Mouse (Mus musculus): ENCODE data around the gene Eif3g. TPM values are rescaled to one million over a fixed set of nuclear protein-coding genes. Genes with fewer than 3 reads are reported as not detected.

The Eif3g gene
- polyA plus RNA-seq, 1 experiment from 2014 or later, result 373 TPM

DNA sequence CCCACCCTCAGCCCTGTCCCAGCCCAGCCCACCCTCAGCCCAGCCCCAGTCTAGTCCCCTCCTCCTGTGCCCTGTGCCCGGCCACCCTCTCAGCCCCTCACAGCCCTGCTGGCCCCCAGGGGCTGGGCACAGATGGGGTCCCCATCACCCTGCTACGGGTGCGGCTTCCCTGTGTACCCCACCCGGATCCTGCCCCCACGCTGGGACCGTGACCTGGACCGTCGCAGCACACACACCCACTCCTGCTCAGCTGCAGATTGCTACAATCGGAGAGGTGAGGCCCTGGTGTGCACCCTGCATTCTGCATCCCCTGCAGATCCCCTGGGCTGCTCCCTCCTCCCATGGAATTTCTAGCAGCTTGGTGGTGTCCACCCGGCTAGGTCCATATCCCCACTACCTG lies 25.4 kb downstream of the Eif3g start:
- peaks cover 32% of the 10 kb centered on the region for H3K27me3 ChIP-seq (ENCODE audit: control insufficient read depth, insufficient read depth, low read length)
- H3K4me1 ChIP-seq (ENCODE audit: control insufficient read depth, insufficient read depth, low read length), result no peaks in the 10 kb centered on the region
- no peak overlapping the region for H3K27ac ChIP-seq (ENCODE audit: low read depth, low read length)
- H3K9me3 ChIP-seq (ENCODE audit: control insufficient read depth, low read length), result no peaks in the 10 kb centered on the region
- WGBS, result 96% methylated on average over 9 of the region's 10 CpGs
- H3K4me2 ChIP-seq (ENCODE audit: low read depth), result no peak overlapping the region
- ATAC-seq (ENCODE audit: insufficient read depth, low FRiP score, low TSS enrichment) (no peak), DNase-seq (ENCODE audit: low spot score) (no peak)
- H3K9ac ChIP-seq (ENCODE audit: low read length), result no peak overlapping the region
- no peaks in the 10 kb centered on the region for H3K36me3 ChIP-seq (ENCODE audit: control insufficient read depth, insufficient read depth, low read length)
- H3K4me3 ChIP-seq (ENCODE audit: low read depth, low read length), result no peak overlapping the region

DNA sequence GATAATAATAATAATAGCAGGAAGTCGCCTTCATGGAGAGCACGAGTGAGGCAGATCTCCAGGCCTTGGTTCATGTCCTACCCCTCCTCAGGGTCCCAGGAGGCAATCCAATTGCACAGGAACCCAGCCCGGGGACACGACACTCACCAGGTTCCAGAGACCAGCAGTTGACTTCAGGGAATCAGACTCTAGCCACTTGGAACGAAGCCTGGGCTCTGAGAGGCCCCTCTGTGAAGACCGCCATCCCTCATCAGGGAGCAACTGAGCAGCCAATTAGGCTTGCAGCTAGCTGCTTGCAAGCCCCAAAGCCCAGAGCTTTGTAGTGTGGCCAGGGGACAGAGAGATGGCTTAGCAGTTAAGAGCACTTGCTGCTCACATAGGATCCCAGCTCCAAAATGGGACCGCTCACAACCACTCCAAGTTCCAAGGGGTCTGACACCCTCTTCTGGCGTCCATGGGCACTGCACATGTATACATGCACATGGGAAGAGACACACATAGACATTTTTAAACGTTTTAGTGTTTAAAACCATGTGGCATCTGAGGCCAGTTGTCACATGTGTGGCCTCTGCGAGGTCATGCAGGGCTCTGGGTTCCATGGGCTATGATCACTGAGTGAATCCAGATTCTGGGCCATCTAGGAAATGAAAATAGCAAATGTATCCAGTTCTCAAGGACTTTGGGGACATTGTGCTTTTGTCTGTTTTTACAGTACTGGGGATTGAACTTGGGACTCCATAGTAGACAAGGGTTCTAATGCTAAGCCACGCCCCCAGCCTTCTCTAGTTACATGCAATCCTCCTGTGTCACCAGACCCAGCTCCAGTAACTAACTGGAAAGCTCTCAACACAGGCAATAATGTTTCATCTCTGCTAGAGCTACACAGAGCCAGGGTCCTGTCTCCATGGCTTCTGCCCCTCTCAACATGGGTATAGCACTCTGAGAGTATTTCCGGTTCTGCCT lies 27.9 kb downstream of the Eif3g start:
- no peak overlapping the region for H3K27ac ChIP-seq (ENCODE audit: low read depth, low read length)
- no peak overlapping the region for H3K4me3 ChIP-seq (ENCODE audit: low read depth, low read length)
- peaks cover 37% of the 10 kb centered on the region for H3K27me3 ChIP-seq (ENCODE audit: control insufficient read depth, insufficient read depth, low read length)
- 77% methylated on average over 12 of the region's 12 CpGs for WGBS
- H3K9ac ChIP-seq (ENCODE audit: low read length), result no peak overlapping the region
- no peak for ATAC-seq (ENCODE audit: insufficient read depth, low FRiP score, low TSS enrichment)
- no peaks in the 10 kb centered on the region for H3K4me1 ChIP-seq (ENCODE audit: control insufficient read depth, insufficient read depth, low read length)
- H3K36me3 ChIP-seq (ENCODE audit: control insufficient read depth, insufficient read depth, low read length), result no peaks in the 10 kb centered on the region
- DNase-seq (ENCODE audit: low spot score), result no peak
- H3K4me2 ChIP-seq (ENCODE audit: low read depth), result no peak overlapping the region
- H3K9me3 ChIP-seq (ENCODE audit: control insufficient read depth, low read length), result no peaks in the 10 kb centered on the region

DNA sequence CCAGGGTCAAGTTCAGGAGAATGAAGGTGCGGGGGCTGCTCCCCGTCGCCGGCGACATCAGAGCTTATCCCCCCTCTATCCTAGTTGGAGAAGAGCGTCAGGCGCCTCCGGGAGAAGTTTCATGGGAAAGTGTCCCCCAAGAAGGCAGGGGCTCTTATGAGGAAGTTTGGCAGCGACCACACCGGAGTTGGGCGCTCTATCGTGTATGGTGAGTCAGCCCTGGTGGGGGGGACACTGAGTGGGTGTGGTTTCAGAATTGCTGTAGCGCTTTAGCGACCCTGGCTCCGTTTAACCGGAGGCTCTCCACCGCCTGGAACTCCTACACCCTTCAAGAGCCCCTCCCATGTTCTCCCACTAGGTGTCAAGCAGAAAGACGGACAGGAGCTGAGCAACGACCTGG lies 29.2 kb downstream of the Eif3g start:
- Histone ChIP-seq H3K27me3 (ENCODE audit: control insufficient read depth, insufficient read depth, low read length) (peaks cover 34% of the 10 kb centered on the region), H3K4me3 (ENCODE audit: low read depth, low read length) (peak overlapping the region; percentile 20; the same call in 1 of the 2 replicates)
- 7% methylated on average over 19 of the region's 19 CpGs for whole genome bisulfite sequencing

DNA sequence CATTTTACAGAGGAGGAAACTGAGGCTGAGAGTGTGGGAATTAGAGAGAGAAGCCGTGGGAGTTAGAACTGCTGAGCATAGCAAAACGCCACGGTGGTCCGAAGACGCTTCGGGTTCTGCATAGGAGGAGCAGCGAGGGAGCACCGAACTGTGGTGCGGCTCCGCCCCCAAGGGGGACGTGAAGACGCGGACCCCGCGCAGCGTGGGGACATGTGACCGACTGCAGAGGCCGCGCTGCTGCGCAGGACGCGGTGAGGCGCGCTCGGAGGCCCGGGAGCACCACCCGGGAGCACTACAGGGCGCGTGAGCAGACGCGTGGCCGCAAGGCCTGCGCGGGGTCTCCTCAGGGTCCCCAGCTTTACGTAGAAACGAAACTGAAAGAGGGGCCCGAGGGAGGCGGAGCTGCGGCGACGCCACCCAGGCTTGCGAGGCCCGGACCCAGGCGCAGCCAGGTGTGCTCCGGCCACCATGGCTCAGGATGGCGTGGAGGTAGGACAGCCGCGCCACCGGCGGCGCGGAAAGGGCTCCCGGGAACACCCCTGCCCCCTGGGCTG lies 29.9 kb downstream of the Eif3g start, which contains the start of gene A230050P20Rik:
Gene A230050P20Rik (plus strand): TSS at position 195 of the 554 bp plus-strand sequence.
- no peaks in the 10 kb centered on the region for H3K36me3 ChIP-seq (ENCODE audit: control insufficient read depth, insufficient read depth, low read length)
- H3K9me3 ChIP-seq (ENCODE audit: control insufficient read depth, low read length), result no peaks in the 10 kb centered on the region
- 8% methylated on average over 48 of the region's 53 CpGs for WGBS
- H3K4me1 ChIP-seq (ENCODE audit: control insufficient read depth, insufficient read depth, low read length), result no peaks in the 10 kb centered on the region
- H3K27me3 ChIP-seq (ENCODE audit: control insufficient read depth, insufficient read depth, low read length), result peaks cover 34% of the 10 kb centered on the region
- H3K4me2 ChIP-seq (ENCODE audit: low read depth), result peak within 1 kb of the TSS; percentile 25
- no peak for ATAC-seq (ENCODE audit: insufficient read depth, low FRiP score, low TSS enrichment)
- peak; percentile 16 for DNase-seq (ENCODE audit: low spot score)
- H3K9ac ChIP-seq (ENCODE audit: low read length), result no peak within 1 kb of the TSS
- no peak within 1 kb of the TSS for H3K27ac ChIP-seq (ENCODE audit: low read depth, low read length)
- H3K4me3 ChIP-seq (ENCODE audit: low read depth, low read length), result peak within 1 kb of the TSS; percentile 20; the same call in 1 of the 2 replicates

More for the DNA sequence above, 29.2 kb downstream of the Eif3g start:
- ATAC-seq (ENCODE audit: insufficient read depth, low FRiP score, low TSS enrichment), result no peak
- no peaks in the 10 kb centered on the region for H3K4me1 ChIP-seq (ENCODE audit: control insufficient read depth, insufficient read depth, low read length)
- peak overlapping the region; percentile 25; the same call in 1 of the 2 replicates for H3K4me2 ChIP-seq (ENCODE audit: low read depth)
- H3K9me3 ChIP-seq (ENCODE audit: control insufficient read depth, low read length), result no peaks in the 10 kb centered on the region
- DNase-seq (ENCODE audit: low spot score), result no peak
- no peaks in the 10 kb centered on the region for H3K36me3 ChIP-seq (ENCODE audit: control insufficient read depth, insufficient read depth, low read length)
- H3K27ac ChIP-seq (ENCODE audit: low read depth, low read length), result no peak overlapping the region
- H3K9ac ChIP-seq (ENCODE audit: low read length), result no peak overlapping the region

GRCm38 (mm10) chr9:20866879-20867278 lies 31.5 kb downstream of the Eif3g start:
- 69% methylated on average over 3 of the region's 3 CpGs for WGBS
- ATAC-seq (ENCODE audit: insufficient read depth, low FRiP score, low TSS enrichment) (no peak), DNase-seq (ENCODE audit: low spot score) (no peak)
- no peak overlapping the region for H3K27ac ChIP-seq (ENCODE audit: low read depth, low read length)
- H3K4me1 ChIP-seq (ENCODE audit: control insufficient read depth, insufficient read depth, low read length), result no peaks in the 10 kb centered on the region
- no peak overlapping the region for H3K9ac ChIP-seq (ENCODE audit: low read length)
- no peaks in the 10 kb centered on the region for H3K36me3 ChIP-seq (ENCODE audit: control insufficient read depth, insufficient read depth, low read length)
- no peaks in the 10 kb centered on the region for H3K9me3 ChIP-seq (ENCODE audit: control insufficient read depth, low read length)
- H3K27me3 ChIP-seq (ENCODE audit: control insufficient read depth, insufficient read depth, low read length), result peaks cover 34% of the 10 kb centered on the region
- no peak overlapping the region for H3K4me2 ChIP-seq (ENCODE audit: low read depth)
- H3K4me3 ChIP-seq (ENCODE audit: low read depth, low read length), result no peak overlapping the region

DNA sequence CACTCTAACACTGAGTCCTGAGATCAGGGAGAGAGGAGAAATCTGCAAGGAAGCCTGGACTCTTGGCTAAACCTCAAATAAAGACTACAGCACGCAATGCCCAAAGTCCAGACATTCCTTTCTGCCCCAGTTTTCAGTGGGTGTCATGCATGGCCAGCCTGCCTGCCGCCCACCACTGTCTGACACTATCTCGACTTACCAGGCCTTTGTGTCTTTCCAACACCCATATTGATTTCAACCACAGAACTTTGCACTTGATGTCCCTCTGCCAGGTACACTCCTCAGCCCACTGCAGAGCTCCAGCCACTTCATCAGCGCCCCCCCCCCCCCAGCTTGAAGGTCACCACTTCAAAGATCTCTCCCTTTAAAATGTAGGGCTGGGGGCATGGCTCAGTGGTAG lies 36.2 kb downstream of the Eif3g start:
- WGBS, result 61% methylated on average over 4 of the region's 4 CpGs
- ATAC-seq (ENCODE audit: insufficient read depth, low FRiP score, low TSS enrichment), result no peak
- Histone ChIP-seq H3K4me2 (ENCODE audit: low read depth) (no peak overlapping the region), H3K9me3 (ENCODE audit: control insufficient read depth, low read length) (no peaks in the 10 kb centered on the region), H3K27me3 (ENCODE audit: control insufficient read depth, insufficient read depth, low read length) (no peaks in the 10 kb centered on the region), H3K27ac (ENCODE audit: low read depth, low read length) (no peak overlapping the region), H3K9ac (ENCODE audit: low read length) (no peak overlapping the region), H3K36me3 (ENCODE audit: control insufficient read depth, insufficient read depth, low read length) (no peaks in the 10 kb centered on the region), H3K4me1 (ENCODE audit: control insufficient read depth, insufficient read depth, low read length) (no peaks in the 10 kb centered on the region), H3K4me3 (ENCODE audit: low read depth, low read length) (no peak overlapping the region)
- no peak for DNase-seq (ENCODE audit: low spot score)

- 16% methylated on average over 4 of the region's 4 CpGs for WGBS
- Histone ChIP-seq H3K4me1 (ENCODE audit: control insufficient read depth, insufficient read depth, low read length) (no peaks in the 10 kb centered on the region), H3K9me3 (ENCODE audit: control insufficient read depth, low read length) (no peaks in the 10 kb centered on the region), H3K4me3 (ENCODE audit: low read depth, low read length) (no peak overlapping the region), H3K4me2 (ENCODE audit: low read depth) (no peak overlapping the region), H3K27me3 (ENCODE audit: control insufficient read depth, insufficient read depth, low read length) (no peaks in the 10 kb centered on the region), H3K27ac (ENCODE audit: low read depth, low read length) (no peak overlapping the region), H3K9ac (ENCODE audit: low read length) (no peak overlapping the region), H3K36me3 (ENCODE audit: control insufficient read depth, insufficient read depth, low read length) (no peaks in the 10 kb centered on the region)
- DNase-seq (ENCODE audit: low spot score), result peak; percentile 67
- no peak for ATAC-seq (ENCODE audit: insufficient read depth, low FRiP score, low TSS enrichment)
Observed at GRCm38 (mm10) chr9:20861821-20862220, 36.6 kb downstream of the Eif3g start.

GRCm38 (mm10) chr9:20859926-20860325 lies 38.5 kb downstream of the Eif3g start:
- no peaks in the 10 kb centered on the region for H3K4me1 ChIP-seq (ENCODE audit: control insufficient read depth, insufficient read depth, low read length)
- no peak overlapping the region for H3K4me2 ChIP-seq (ENCODE audit: low read depth)
- DNase-seq (ENCODE audit: low spot score) (no peak), ATAC-seq (ENCODE audit: insufficient read depth, low FRiP score, low TSS enrichment) (no peak)
- H3K27me3 ChIP-seq (ENCODE audit: control insufficient read depth, insufficient read depth, low read length), result no peaks in the 10 kb centered on the region
- H3K9ac ChIP-seq (ENCODE audit: low read length), result no peak overlapping the region
- H3K9me3 ChIP-seq (ENCODE audit: control insufficient read depth, low read length), result no peaks in the 10 kb centered on the region
- no peaks in the 10 kb centered on the region for H3K36me3 ChIP-seq (ENCODE audit: control insufficient read depth, insufficient read depth, low read length)
- 50% methylated on average over 6 of the region's 6 CpGs for WGBS
- no peak overlapping the region for H3K27ac ChIP-seq (ENCODE audit: low read depth, low read length)
- H3K4me3 ChIP-seq (ENCODE audit: low read depth, low read length), result no peak overlapping the region
